Mouse (Mus musculus) lung, adult 2 months (tissue): ENCODE measurements around the gene Myog.

Source experiments
- CTCF ChIP-seq: fragments of 200-500 bp; IDR thresholded peaks from 2 replicates; pipeline ENCODE4 v1.5.1; 2011; ENCODE audit warnings: mild to moderate bottlenecking, low read length, control low read depth; ENCODE audit not compliant: insufficient read depth
- POLR2A ChIP-seq: fragments of 200-500 bp; IDR thresholded peaks from 2 replicates; pipeline ENCODE4 v1.6.1; 2011; ENCODE audit warnings: low read depth, mild to moderate bottlenecking, control low read depth, low read length, borderline replicate concordance; ENCODE audit errors: extremely low read depth

GRCm38 (mm10) chr1:134290909-134291308, 1.1 kb downstream of the Myog start:
- TF ChIP-seq CTCF, result peak; percentile 34; the same call in 1 of the 2 replicates
- no peak for TF ChIP-seq POLR2A
